In genomic region chr2:36127973-36128372, GRCm38 (mm10) we compare ENCODE assay signal across 28 mouse cellular contexts. TPM values are rescaled to one million over a fixed set of nuclear protein-coding genes. Genes with fewer than 3 reads are reported as not detected.
DNase-seq lines count a peak whose midpoint lies in the region; ATAC-seq and TF ChIP-seq lines count a peak whose summit lies in the region.
"Had no signal": no experiment of that assay in that cellular context is flagged by ENCODE, and none has a peak within 500 bp of the region (broad histone marks: within the 10 kb centered on the region; RNA-seq: fewer than 3 reads in every experiment).

No protein-coding gene starts in this region.

- DNase-seq in heart, adult 8-10 months (ENCODE audit: low spot score) = peak; percentile 54
- DNase-seq in heart, postnatal 10 days = no peak
- no peak for DNase-seq in kidney, postnatal 0 days (ENCODE audit: low spot score)
- peak; percentile 48 for DNase-seq in lung, postnatal 0 days (ENCODE audit: low spot score)
- DNase-seq in left cerebral cortex, postnatal 14 days (ENCODE audit: low spot score in 2 of 2) = no peak
- DNase-seq: B cell, adult 2 months; cerebellum, adult 18-20 months; cerebellum, postnatal 14 days; gastrocnemius, postnatal 36 days; kidney, postnatal 25 days; layer of hippocampus, postnatal 36 days; right cerebral cortex, postnatal 14 days; thymus, adult 2 months had no signal

- H3K27ac ChIP-seq in kidney, postnatal 0 days = no peak overlapping the region
- no peak overlapping the region for H3K27ac ChIP-seq in kidney, embryonic 14.5 days (ENCODE audit: low read depth, low read length)
- H3K27ac ChIP-seq in brown adipose tissue, adult 24 weeks (replicated peaks; ENCODE audit: low read depth, low read length) = peak overlapping the region; percentile 19
- 0 out of 2 replicates have a peak overlapping the region, but pooled peaks have one; percentile 22 for H3K27ac ChIP-seq in lung, postnatal 0 days (ENCODE audit: low read length)
- H3K27ac ChIP-seq: forebrain, embryonic 10.5 days; hindbrain, embryonic 14.5 days; limb, embryonic 12.5 days; liver, embryonic 12.5 days; macrophage; midbrain, embryonic 15.5 days; neural tube, embryonic 12.5 days; stomach, postnatal 0 days had no signal

- ATAC-seq in kidney, postnatal 0 days (replicated peaks; ENCODE audit: low FRiP score, low read depth) = no peak
- no peak for ATAC-seq in kidney, embryonic 14.5 days (ENCODE audit: low FRiP score, low TSS enrichment)
- ATAC-seq in lung, postnatal 0 days = peak; percentile 46; the same call in 1 of the 2 replicates
- ATAC-seq: forebrain, embryonic 16.5 days; inflammation-experienced regulatory T-cells, adult 6 months; liver, embryonic 12.5 days; midbrain, embryonic 15.5 days; Patski had no signal

- WGBS in kidney, postnatal 0 days = 74% methylated on average over 4 of the region's 4 CpGs
- WGBS in kidney, embryonic 14.5 days = 77% methylated on average over 4 of the region's 4 CpGs
- WGBS in lung, postnatal 0 days = 61% methylated on average over 4 of the region's 4 CpGs

- TF ChIP-seq CTCF in kidney, postnatal 0 days (IDR thresholded peaks at IDR 0.05; ENCODE audit: low read depth) = no peak
- no peak for TF ChIP-seq CTCF in lung, postnatal 0 days (IDR thresholded peaks at IDR 0.05)

- intact Hi-C loops in heart, postnatal 10 days (cut with DNase I) = loop anchor here (2.0 to 5.0 kb wide), 2 partner anchors 23 to 91 kb away; partner anchors contain the start of gene Lhx6
- intact Hi-C loops in left cerebral cortex, postnatal 14 days (cut with DNase I) = no loop called here

- H3K27me3 ChIP-seq in kidney, postnatal 0 days (ENCODE audit: insufficient read depth, low read length) = no peaks in the 10 kb centered on the region
- H3K27me3 ChIP-seq in kidney, embryonic 14.5 days (ENCODE audit: control insufficient read depth, insufficient read depth, low read length) = no peaks in the 10 kb centered on the region
- H3K27me3 ChIP-seq in lung, postnatal 0 days (replicated peaks; ENCODE audit: insufficient read depth, low read length) = no peaks in the 10 kb centered on the region
- H3K27me3 ChIP-seq: CH12.LX; limb, embryonic 12.5 days; liver, embryonic 12.5 days; midbrain, embryonic 15.5 days; neural tube, embryonic 12.5 days; Patski had no signal

- TF ChIP-seq EP300 in lung, postnatal 0 days (IDR thresholded peaks at IDR 0.05) = peak; percentile 55; the same call in 1 of the 2 replicates

- no peak overlapping the region for H3K4me3 ChIP-seq in kidney, postnatal 0 days (replicated peaks; ENCODE audit: low read depth, low read length)
- H3K4me3 ChIP-seq in kidney, embryonic 14.5 days (ENCODE audit: low read length) = no peak overlapping the region
- H3K4me3 ChIP-seq in brown adipose tissue, adult 24 weeks (ENCODE audit: insufficient read depth, low read depth, low read length) = no peak overlapping the region
- H3K4me3 ChIP-seq in lung, postnatal 0 days (ENCODE audit: low read depth, low read length) = no peak overlapping the region
- H3K4me3 ChIP-seq: forebrain, embryonic 10.5 days; limb, embryonic 12.5 days; liver, embryonic 12.5 days; midbrain, embryonic 15.5 days; neural tube, embryonic 12.5 days had no signal

- H3K9ac ChIP-seq in kidney, postnatal 0 days (ENCODE audit: low read depth, low read length) = 0 out of 2 replicates have a peak overlapping the region, but pooled peaks have one; percentile 13
- no peak overlapping the region for H3K9ac ChIP-seq in kidney, embryonic 14.5 days (ENCODE audit: low read depth, low read length)
- no peak overlapping the region for H3K9ac ChIP-seq in lung, postnatal 0 days (replicated peaks; ENCODE audit: low read depth)
- H3K9ac ChIP-seq: hindbrain, embryonic 14.5 days; limb, embryonic 12.5 days; liver, embryonic 12.5 days; midbrain, embryonic 15.5 days; neural tube, embryonic 12.5 days had no signal

- H3K4me1 ChIP-seq in kidney, postnatal 0 days (replicated peaks; ENCODE audit: insufficient read depth, low read length) = no peaks in the 10 kb centered on the region
- H3K4me1 ChIP-seq in kidney, embryonic 14.5 days (ENCODE audit: control insufficient read depth, insufficient read depth, low read length) = no peaks in the 10 kb centered on the region
- peaks cover 9% of the 10 kb centered on the region for H3K4me1 ChIP-seq in brown adipose tissue, adult 24 weeks (ENCODE audit: control insufficient read depth, insufficient read depth, insufficient read length, low read length)
- no peaks in the 10 kb centered on the region; the same call in 1 of the 2 replicates for H3K4me1 ChIP-seq in lung, postnatal 0 days (ENCODE audit: insufficient read depth, low read depth, low read length)
- H3K4me1 ChIP-seq: forebrain, embryonic 10.5 days; limb, embryonic 12.5 days; midbrain, embryonic 15.5 days; neural tube, embryonic 12.5 days had no signal

- H3K4me2 ChIP-seq in kidney, postnatal 0 days (ENCODE audit: low read length) = no peak overlapping the region
- H3K4me2 ChIP-seq in kidney, embryonic 14.5 days (replicated peaks; ENCODE audit: low read depth, low read length) = no peak overlapping the region
- H3K4me2 ChIP-seq in lung, postnatal 0 days (replicated peaks; ENCODE audit: low read depth, low read length) = no peak overlapping the region
- H3K4me2 ChIP-seq: hindbrain, embryonic 14.5 days; limb, embryonic 12.5 days; liver, embryonic 12.5 days; midbrain, embryonic 15.5 days; neural tube, embryonic 12.5 days had no signal

- H3K9me3 ChIP-seq in kidney, postnatal 0 days (replicated peaks; ENCODE audit: low read length) = no peaks in the 10 kb centered on the region
- no peaks in the 10 kb centered on the region for H3K9me3 ChIP-seq in kidney, embryonic 14.5 days (ENCODE audit: control insufficient read depth, low read length)
- no peaks in the 10 kb centered on the region for H3K9me3 ChIP-seq in lung, postnatal 0 days (ENCODE audit: low read length)
- H3K9me3 ChIP-seq: forebrain, embryonic 10.5 days; G1E; limb, embryonic 12.5 days; liver, embryonic 12.5 days; midbrain, embryonic 15.5 days; neural tube, embryonic 12.5 days had no signal

- H3K36me3 ChIP-seq in kidney, postnatal 0 days (ENCODE audit: insufficient read depth, low read length) = peaks cover 55% of the 10 kb centered on the region
- H3K36me3 ChIP-seq in kidney, embryonic 14.5 days (ENCODE audit: control insufficient read depth, insufficient read depth, low read length) = peaks cover 77% of the 10 kb centered on the region
- peaks cover 20% of the 10 kb centered on the region for H3K36me3 ChIP-seq in lung, postnatal 0 days (ENCODE audit: insufficient read depth, low read length)

RNA-seq across cellular contexts. Expression of gene Mrrf, which starts 8.2 kb away (rescaled TPM):
- total RNA-seq in heart, adult 8-10 months (2022) = 10 to 100 TPM; 40.5 to 44.0 (median 42.3) TPM
- 10 to 100 TPM; 40.2 to 40.6 TPM for total RNA-seq in heart, postnatal 10 days (2021)
- 25.4 and 28.6 TPM in 2 replicates for polyA plus RNA-seq in kidney, postnatal 0 days (2015; fragmentation: Nextera tagmentation; extraction: Ambion mirVana)
- 33.1 and 33.7 TPM in 2 replicates for polyA plus RNA-seq in kidney, embryonic 14.5 days (2014; fragmentation: Nextera tagmentation; extraction: Ambion mirVana)
- polyA plus RNA-seq in brown adipose tissue, adult 24 weeks (2012; ENCODE audit: insufficient read depth, insufficient read length, missing spikeins) = 32.9 and 33.1 TPM in 2 replicates
- polyA plus RNA-seq in lung, postnatal 0 days (2015; fragmentation: Nextera tagmentation; extraction: Ambion mirVana) = 24.2 and 27.2 TPM in 2 replicates
- 10 to 100 TPM; 14.2 to 16.1 TPM for total RNA-seq in left cerebral cortex, postnatal 14 days (2021)

RNA-seq across cellular contexts. Expression of gene Rbm18, which starts 8.6 kb away (rescaled TPM):
- 10 to 100 TPM; 31.0 to 37.1 (median 33.3) TPM for total RNA-seq in heart, adult 8-10 months (2022)
- 10 to 100 TPM; 41.7 TPM for total RNA-seq in heart, postnatal 10 days (2021)
- polyA plus RNA-seq in kidney, postnatal 0 days (2015; fragmentation: Nextera tagmentation; extraction: Ambion mirVana) = 59.8 and 62.5 TPM in 2 replicates
- polyA plus RNA-seq in kidney, embryonic 14.5 days (2014; fragmentation: Nextera tagmentation; extraction: Ambion mirVana) = 62.1 and 77.1 TPM in 2 replicates
- polyA plus RNA-seq in brown adipose tissue, adult 24 weeks (2012; ENCODE audit: insufficient read depth, insufficient read length, missing spikeins) = 20.0 and 23.1 TPM in 2 replicates
- polyA plus RNA-seq in lung, postnatal 0 days (2015; fragmentation: Nextera tagmentation; extraction: Ambion mirVana) = 60.5 and 64.2 TPM in 2 replicates
- total RNA-seq in left cerebral cortex, postnatal 14 days (2021) = 10 to 100 TPM; 53.2 to 55.2 TPM

RNA-seq across cellular contexts. Expression of gene Lhx6, which starts 22.8 kb away (rescaled TPM):
- total RNA-seq in heart, adult 8-10 months (2022) = 1 to 10 TPM; 2.5 to 6.0 (median 3.3) TPM
- total RNA-seq in heart, postnatal 10 days (2021) = 10 to 100 TPM; 10.1 to 10.3 TPM
- polyA plus RNA-seq in kidney, postnatal 0 days (2015; fragmentation: Nextera tagmentation; extraction: Ambion mirVana) = 1.5 and 1.7 TPM in 2 replicates
- 1.6 and 3.0 TPM in 2 replicates for polyA plus RNA-seq in kidney, embryonic 14.5 days (2014; fragmentation: Nextera tagmentation; extraction: Ambion mirVana)
- polyA plus RNA-seq in brown adipose tissue, adult 24 weeks (2012; ENCODE audit: insufficient read depth, insufficient read length, missing spikeins) = 0.46 and 0.95 TPM in 2 replicates
- polyA plus RNA-seq in lung, postnatal 0 days (2015; fragmentation: Nextera tagmentation; extraction: Ambion mirVana) = 1.7 and 2.0 TPM in 2 replicates
- 10 to 100 TPM; 20.7 to 21.9 TPM for total RNA-seq in left cerebral cortex, postnatal 14 days (2021)
- polyA plus RNA-seq: G1E; inflammation-experienced regulatory T-cells, adult 6 months; macrophage had no signal

Comparison
In these comparisons a context has a peak if more than half of its experiments do, and no peak if none do; other contexts are left out.
1. DNase-seq: peak in heart, adult 8-10 months (single experiment) and lung, postnatal 0 days (single experiment); none in heart, postnatal 10 days (0 of 2), kidney, postnatal 0 days (single experiment) and left cerebral cortex, postnatal 14 days (0 of 2).
2. H3K27ac ChIP-seq: peak in brown adipose tissue, adult 24 weeks (single experiment) and lung, postnatal 0 days (single experiment); none in kidney, postnatal 0 days (single experiment) and kidney, embryonic 14.5 days (single experiment).